Mouse (Mus musculus): ENCODE measurements around the gene Xbp1.
"Not testable (repeated sequence)": the region's sequence is repeated elsewhere in the genome, so short reads cannot be mapped to it uniquely, and the experiment has no call there.

Gene Xbp1

DNA sequence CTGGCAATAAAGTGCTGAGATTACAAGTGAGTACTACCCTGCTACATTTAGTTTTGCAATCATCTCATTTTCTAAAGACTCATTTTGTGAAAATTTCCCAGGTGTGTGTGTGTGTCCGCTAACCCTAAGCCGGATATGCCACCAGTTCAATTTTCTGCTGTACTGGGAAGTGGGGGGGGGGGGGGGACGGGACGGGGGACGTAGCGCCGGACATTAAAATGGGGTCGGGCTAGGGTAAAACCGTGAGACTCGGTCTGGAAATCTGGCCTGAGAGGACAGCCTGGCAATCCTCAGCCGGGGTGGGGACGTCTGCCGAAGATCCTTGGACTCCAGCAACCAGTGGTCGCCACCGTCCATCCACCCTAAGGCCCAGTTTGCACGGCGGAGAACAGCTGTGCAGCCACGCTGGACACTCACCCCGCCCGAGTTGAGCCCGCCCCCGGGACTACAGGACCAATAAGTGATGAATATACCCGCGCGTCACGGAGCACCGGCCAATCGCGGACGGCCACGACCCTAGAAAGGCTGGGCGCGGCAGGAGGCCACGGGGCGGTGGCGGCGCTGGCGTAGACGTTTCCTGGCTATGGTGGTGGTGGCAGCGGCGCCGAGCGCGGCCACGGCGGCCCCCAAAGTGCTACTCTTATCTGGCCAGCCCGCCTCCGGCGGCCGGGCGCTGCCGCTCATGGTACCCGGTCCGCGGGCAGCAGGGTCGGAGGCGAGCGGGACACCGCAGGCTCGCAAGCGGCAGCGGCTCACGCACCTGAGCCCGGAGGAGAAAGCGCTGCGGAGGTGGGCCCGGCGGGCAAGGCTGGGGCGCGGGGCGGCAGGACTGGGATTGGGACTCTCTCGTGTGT is at the start of gene Xbp1:
Gene Xbp1, plus strand, starts transcription at position 248 of the 854 bp plus-strand sequence.
- peak; percentile 99 for DNase-seq

DNA sequence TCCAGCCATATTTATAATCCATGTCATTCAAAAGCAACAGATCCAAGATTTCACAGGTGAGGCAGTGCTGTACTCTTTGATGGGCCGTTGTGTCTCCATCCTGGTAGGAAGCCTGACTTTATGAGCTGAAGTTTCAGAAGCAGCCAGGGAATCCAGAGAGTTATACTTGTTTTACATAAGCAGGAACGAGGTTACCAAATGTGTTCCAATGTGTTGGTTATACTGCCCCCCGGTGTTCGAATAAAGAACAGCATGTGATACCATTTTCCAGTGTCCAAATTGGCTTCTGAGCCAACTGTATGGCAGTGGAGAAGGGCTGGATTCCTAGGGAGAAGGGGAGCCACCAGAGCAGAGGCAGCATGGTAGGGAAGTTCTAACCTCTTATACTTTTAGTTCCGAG is 46.3 kb upstream of the Xbp1 start:
- DNase-seq: peak; percentile 84 to 85

DNA sequence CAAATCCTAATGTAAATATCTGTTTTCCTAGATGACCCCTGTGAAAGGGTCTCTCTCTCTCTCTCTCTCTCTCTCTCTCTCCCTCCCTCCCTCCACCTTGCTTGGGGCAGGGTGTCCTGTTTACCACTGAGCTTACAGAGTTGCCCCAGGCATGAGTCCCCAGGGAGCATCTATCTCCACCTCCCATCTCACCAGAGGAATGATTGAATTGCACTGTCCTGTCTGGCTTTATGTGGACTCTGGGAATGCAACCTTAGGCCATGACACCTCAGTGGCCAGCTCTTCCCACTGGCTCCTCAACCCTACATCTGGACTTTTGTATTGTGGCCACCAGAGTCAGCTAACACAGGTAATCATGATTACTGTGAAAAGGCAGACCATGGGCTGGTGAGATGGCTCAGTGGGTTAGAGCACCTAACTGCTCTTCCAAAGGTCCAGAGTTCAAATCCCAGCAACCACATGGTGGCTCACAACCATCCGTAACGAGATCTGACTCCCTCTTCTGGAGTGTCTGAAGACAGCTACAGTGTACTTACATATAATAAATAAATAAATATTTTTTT is 44.8 kb upstream of the Xbp1 start:
- not testable (repeated sequence) for DNase-seq

DNA sequence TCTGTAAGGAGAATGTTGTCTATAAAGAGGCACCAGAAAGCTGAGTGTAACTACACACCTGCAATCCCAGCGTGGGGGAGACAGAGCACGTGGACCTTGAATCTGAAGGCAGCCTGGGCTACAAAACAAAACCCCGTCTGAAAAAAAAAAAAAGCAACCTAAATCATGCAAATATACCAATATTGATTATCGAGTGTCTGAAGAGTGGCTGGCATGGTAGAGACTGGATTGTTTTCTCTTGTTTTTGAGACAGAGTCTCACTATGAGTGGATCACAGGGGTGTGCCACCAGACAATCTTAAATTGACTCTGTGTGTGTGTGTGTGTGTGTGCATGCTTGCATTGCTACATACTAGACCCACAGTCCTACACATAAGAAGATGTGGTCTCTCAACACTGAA is 43.7 kb upstream of the Xbp1 start:
- no peak for DNase-seq

DNA sequence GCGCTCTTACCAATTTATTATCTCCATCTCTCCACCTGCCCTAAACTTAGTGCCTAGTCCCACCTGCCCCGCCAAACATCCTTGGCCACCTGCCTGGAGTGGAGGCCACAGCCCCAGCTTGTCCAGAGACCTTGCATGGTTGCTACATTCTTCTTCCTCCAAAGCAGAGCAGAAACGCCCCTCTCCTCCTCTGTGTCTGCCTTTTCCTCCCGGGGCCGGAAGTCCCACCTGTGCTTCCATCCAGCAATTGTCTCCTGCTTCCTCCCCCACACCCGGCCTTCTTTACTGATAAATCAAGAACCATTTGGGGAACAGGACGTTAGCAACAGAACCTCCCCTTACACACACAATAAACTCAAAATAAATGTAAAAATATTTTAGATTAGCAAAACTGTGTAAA is 42.3 kb upstream of the Xbp1 start:
- DNase-seq: no peak

DNA sequence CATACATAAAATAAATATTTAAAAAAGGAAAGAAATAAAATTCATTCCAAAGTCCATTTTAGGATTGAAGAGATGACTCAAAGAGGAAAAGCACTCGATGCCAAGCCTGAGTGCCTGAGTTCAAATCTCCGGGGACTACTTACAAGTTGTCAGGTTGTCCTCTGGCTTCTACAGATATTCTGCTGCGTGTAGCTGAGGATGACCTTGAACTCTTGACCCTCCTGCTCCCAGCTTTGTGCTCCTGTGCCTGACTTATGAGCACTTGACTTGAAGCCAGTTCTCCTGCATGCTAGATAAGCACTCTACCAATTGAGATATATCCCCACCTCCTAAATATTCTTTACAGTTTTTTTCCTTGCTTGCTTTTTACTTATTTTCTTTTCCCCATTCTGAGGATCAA is 41.6 kb upstream of the Xbp1 start:
- no peak for DNase-seq

DNA sequence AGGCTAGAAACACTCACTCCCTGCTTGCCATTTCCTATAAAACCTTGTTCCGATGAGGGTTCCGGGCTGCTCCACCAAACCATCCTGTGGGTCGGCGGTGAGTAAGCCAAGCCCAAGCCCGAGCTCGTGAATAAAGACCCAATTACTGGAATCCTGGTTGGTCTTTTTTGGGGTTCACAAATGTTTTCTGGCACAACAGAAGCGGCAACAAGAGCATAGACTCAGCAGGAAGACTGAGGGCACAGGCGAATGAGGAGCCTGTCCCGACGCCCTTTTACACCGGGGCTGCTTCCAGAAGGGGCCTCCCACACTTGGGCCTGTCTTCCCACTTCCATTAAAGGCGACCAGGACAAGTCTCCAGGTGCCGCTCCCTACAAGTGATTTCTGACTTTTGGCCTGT is 37.9 kb upstream of the Xbp1 start:
- no peak for DNase-seq

DNA sequence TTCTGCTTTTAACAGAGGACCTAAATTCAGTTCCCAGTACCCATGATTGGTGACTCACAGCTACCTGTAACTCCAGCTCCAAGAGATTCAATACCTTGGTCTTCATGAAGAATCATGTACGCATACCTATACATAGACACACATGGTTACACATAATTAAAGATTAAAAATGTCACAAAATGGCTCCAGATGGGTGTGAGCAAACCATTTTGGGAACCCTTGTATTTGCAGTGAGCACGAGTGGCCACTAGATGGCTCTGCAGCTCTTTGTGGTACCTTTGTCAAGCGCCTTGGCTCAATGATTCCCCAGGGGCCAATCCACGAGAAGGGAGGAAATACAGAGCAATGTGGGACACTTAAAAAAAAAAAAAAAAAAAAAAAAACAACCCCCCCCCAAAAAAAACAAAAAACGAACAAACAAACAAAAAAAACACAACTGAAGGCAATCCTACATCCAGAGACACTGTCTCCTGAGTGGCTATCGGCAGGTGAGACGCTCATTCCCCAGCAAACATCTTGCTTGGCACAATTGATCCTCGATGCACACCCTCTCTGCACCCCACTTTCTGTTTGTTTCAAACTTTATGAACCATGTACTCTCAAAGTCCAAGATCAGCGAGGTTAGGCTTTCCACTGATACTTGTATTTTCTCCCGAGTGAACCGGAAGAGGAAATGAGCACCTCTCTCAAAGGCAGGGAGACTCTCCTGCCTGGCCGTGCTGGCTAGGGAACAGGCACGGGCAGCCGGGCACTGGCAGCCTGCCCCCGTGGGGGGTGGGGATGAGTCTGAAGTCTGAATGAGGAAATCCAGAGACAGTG is 35.1 kb upstream of the Xbp1 start:
- peak; percentile 91 to 93 for DNase-seq

DNA sequence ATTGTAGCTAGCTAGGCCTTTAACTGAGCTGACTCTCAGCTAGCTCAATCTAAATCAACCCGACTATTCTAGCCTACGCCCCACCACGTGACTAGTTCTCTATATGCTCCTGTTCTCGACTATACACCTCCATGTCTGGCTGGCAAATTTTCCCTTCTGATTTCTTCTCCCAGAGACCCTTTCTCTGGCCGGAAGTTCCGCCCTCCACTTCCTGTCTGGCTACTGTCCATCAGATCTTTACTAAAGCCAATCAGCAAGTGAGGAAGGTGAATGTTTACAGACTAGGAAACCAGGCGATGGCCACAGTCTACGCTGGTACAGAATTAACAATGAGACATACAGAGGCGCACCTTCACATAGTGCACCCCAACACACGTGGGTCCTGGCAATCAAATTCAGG is 31.0 kb upstream of the Xbp1 start:
- DNase-seq: not testable (repeated sequence)

DNA sequence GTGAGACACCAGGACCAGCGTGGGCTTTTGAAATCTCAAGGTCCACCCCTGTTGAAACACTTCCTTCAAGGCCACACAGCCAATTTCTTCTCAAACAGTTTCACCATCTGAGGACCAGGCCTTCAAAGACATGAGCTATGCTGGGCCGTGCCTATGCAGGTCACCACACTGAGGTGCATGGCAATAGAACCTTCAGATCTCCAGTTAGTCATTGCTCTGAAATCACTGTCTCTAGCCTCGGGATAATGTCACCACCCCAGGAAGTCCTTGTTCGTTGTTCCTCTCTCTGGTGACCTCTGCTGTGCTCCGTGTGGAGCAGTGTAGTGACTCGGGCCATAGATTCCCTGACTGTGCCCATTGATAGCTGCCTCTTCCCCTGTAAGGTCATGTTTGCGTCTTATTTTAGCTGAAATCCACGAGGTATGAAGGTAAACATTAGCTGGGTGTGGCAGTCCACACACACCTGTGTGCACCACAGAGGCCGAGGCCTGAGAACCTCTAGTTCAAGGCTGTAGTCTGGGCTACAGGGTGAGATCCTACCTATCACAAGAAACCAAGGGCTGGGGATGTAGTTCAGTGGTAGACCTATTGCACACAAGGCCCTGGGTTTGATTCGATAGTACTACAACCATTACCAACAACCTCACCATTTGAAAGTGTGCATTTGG is 29.3 kb upstream of the Xbp1 start:
- no peak for DNase-seq

DNA sequence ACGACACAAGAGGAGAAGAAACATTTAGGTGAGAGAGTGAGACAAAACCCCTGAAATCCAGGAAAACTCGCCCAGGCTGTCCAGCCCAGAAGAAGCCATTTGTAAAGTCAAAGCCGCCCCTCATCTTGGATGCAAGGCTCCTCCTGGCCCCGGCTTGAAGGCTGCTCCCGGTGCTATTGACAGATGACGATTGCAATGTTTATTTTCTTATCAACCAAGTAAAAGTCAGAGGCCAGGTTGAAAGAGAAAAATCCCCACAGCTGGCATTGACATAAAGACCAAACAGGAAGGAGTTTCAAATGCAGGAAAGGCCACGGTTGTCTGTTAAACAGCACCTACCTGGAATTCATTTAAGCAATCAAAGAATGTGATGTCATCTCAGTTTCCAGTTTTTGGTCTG is 28.5 kb upstream of the Xbp1 start:
- no peak for DNase-seq

DNA sequence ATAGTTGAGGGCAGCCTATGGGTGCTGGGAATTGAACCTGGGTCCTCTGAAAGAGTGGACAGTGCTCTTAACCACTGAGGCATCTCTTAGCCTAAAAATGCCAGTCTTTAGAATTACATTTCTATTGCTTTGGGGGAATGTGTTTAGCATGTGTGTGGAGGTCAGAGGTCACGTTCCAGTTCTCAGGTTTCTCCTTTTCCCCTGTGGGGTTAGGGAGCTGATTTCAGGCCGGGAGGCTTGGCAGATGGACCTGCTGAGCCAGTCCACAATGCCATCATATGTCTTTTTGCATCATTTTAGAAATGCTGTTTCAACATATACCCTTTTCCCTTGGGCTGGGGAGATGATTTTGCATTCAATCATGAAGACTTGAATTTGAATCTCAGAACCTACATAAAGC is 26.6 kb upstream of the Xbp1 start:
- no peak for DNase-seq

DNA sequence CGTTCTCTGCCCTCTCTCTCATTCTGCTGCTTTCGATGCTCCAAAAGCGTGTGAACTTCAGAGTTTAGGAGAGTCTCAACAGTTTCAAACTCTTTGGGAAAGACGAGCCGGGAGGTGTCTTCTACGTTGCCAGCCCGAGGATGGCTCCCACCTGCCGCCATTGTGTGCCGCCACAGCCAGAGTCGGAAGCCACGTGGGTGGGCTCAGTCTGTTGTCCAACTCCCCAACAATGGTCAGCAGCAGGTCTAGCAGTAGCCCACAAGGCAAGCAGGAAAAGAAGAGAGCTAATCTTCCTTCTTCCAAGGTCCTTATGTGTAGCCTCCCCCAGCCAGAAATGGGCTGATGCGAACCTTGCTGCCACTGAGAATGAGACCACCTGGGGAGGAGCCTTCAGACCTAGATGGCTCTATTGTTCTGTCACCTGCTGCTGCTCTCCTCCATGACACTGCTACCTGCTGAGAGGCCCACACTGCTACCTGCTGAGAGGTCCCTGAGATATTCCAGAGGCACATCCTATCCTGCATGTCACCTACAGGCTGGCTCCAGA is 25.1 kb upstream of the Xbp1 start:
- no peak for DNase-seq

DNA sequence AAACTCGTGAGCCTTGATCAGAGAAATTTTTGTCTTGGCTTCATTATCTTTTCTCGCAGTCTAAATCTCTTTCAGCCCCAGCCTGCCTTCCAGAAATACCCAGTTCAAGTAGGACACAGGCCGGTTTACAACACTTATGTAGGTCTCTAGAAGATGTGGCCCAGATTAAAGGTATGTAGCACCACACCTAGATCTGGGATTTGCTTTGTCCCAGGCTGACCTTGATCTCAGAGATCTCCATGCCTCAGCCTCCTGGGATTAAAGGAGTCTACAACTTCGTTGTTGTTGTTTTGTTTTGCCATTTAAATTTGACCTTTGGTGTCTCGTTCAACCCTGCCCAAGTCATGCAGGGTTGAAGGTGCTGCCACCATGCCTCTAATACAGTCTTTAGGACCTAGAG is 24.6 kb upstream of the Xbp1 start:
- no peak for DNase-seq

DNA sequence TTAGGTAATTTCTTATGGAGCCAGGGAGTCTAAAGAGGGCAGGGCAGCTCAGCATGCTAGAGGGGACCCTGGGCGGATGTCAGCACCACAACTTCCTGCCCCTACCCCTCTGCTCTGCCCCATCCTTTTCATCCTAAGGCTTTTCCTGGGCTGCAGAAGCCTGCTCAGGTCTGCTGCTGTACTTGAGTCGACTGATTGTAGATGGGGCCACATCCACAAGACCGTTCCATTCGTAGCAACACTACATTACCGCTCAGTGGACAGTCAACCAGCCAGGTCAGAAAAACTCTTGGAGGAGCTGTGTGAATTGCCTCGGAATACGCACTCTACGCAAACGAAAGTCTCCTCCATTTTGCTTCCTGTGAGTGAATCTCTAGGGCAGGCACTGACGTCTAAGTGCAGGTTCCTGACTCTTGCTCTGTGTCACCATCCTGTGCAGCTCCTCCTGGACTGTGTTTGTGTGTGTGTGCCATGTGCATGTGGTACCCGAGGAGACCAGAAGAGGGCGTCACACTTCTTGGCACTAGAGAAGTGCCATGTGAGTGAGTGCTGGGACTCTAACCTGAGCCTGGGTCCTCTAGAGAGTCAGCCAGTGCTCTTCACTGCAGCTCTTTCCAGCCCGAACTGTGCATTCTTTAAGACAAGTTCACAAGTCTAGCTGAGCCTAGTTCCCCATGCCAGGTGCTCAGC is 23.8 kb upstream of the Xbp1 start:
- no peak for DNase-seq

DNA sequence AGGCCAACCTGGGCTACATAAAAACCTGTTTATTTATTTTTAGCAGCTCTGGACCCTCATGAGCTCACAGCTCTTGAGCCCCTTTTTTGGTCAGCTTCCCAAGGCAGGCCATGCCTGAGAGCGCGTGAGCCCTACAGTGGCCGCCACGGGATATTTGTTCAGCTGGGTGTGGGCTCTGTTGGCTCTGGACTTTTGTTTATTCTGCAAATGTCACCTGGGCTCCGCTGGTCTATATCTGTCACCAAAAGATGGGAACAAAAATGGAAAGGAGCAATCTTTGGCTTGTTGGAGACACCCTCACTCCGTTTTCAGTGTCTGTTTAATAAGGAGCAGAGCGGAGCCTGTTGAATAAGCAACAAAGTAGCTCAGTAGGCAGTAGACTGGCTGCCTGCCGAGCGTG is 22.0 kb upstream of the Xbp1 start:
- no peak for DNase-seq

DNA sequence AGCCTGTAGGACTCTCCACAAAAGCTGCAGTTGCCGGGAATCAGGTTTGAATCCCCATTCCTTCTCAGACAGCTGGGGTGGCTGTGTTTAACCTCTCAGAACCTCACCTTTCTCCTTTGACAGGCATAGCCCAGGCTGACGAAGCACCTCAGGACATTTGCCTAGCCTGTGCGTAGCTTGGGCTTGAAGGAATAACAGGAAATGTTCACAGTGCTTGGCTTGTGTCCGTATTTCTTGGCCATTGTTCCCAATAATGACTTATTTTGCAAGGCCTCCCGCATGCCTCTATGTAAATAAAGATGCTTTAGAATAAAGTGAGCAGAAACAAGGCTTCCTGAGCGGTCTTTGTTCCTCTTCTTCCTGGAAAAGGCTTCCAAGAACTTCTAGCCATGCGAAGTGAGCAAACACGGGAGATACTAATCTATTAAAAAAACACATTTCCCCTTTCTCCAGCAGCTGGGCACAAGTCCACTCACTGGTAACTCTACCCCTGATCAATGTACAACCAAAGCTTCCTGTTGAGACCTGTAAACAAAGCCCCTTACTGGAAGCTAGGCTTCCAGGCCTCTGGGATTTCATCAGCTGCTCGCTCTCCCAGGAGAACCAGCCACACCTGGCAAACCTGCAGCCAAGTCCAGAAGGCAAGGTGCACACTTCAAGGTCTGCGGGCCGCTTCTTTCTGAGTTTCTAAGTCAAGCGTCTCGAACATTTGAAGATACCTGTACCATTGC is 21.4 kb upstream of the Xbp1 start:
- DNase-seq: no peak

DNA sequence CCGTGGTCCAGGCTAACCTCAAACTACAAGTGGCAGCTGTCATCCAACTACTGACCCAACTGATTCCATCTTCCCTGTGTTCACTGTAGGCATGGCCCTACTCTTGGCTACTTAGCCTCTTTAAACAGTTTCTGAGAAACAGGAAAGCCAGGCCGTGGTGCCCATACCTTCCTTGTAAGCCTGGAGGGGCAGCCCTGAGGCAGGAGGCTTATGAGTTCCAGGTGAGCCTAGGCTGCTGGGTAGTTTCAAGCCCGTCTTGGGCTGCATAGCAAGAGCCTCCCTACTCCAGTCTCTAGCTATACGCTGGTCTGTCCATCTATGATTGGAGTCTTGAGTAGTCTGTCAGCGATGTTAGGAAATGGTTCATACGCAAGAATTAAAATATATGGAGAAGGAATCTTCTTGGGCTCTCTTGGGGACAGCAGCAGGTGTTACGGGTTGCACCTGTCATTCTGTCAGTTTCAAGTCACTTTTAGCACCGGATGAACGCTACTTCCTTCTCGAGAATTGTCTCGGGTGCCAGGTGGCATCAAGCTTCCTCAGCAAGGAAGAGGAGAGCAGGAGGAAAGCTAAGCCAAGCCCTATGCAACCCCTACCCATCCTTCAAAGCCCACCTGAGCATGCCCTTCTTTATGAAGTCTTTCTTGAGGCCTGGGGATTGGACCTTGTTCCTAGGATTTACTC is 20.4 kb upstream of the Xbp1 start:
- DNase-seq: no peak

DNA sequence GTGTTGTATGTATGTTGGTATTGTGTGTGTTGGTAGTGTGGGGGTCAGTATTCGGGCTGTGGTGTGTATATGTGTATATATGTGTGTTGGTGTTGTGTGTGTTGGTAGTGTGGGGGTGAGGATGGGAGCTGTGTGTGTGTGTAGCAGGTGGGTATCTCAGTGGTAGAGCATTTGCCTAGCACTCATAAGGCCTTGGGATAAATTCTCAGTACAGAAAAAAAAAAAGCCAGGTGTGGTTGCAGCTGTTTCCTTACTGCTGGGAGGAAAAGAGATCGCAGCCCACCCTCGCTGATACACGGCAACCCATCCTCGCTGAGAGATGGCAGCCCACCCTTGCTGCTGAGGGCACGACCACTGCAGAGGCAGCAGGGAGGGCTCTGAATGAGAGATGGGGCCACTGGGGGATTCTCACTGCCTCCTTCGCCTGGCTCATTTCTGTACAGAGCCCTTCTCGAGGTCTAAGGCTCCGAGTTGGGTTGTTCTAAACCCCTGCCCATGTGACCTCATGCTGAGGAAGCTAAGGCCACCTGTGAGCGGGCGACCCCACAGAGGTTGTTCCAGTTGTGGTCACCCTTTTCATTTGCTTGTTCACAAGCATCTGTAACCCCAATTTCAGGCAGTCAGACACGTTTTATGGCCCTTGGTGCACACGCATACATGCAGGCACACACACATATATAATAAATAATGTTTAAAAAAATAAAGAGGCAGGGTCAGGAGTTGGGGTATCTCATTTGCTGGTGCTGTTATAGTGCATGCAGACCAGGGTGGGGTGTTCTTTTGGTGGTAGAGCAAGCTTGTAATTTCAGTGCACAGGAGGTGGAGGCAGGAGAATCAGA is 19.3 kb upstream of the Xbp1 start:
- no peak for DNase-seq

Data from cerebellum, postnatal 14 days (tissue).